Mouse (Mus musculus) limb, embryonic 15.5 days (tissue): ENCODE measurements around the gene Chid1. TPM values are rescaled to one million over a fixed set of nuclear protein-coding genes. Genes with fewer than 3 reads are reported as not detected.

Source experiments
- ATAC-seq: fragments of 200-750 bp; cut with Nextera tagmentation; 2 replicates; pipeline ENCODE4 v1.8.0; 2017; ENCODE audit warnings: low read depth, moderate TSS enrichment; ENCODE audit not compliant: insufficient number of reproducible peaks, low FRiP score, low TSS enrichment
- H3K27ac ChIP-seq: fragments of 300-500 bp; sonication (generic); 2 replicates; pipeline ENCODE4 v1.5.1; 2015; ENCODE audit warnings: moderate library complexity, mild to moderate bottlenecking, inconsistent platforms
- H3K27me3 ChIP-seq: fragments of 300-500 bp; sonication (generic); 2 replicates; pipeline ENCODE4 v1.6.1; 2015; ENCODE audit warnings: inconsistent platforms
- H3K36me3 ChIP-seq: fragments of 300-500 bp; sonication (generic); 2 replicates; pipeline ENCODE4 v1.6.1; 2015; ENCODE audit warnings: inconsistent platforms
- H3K4me1 ChIP-seq: fragments of 300-500 bp; sonication (generic); 2 replicates; pipeline ENCODE4 v1.6.1; 2015; ENCODE audit warnings: inconsistent platforms
- H3K4me2 ChIP-seq: fragments of 300-500 bp; sonication (generic); 2 replicates; pipeline ENCODE4 v1.6.1; 2015; ENCODE audit warnings: mild to moderate bottlenecking, inconsistent platforms
- H3K4me3 ChIP-seq: fragments of 300-500 bp; sonication (generic); 2 replicates; pipeline ENCODE4 v1.5.1; 2015; ENCODE audit warnings: mild to moderate bottlenecking, inconsistent platforms
- H3K9ac ChIP-seq: fragments of 300-500 bp; sonication (generic); 2 replicates; pipeline ENCODE4 v1.6.1; 2015; ENCODE audit warnings: inconsistent platforms
- H3K9me3 ChIP-seq: fragments of 300-500 bp; sonication (generic); 2 replicates; pipeline ENCODE4 v1.6.1; 2016; ENCODE audit warnings: inconsistent platforms
- WGBS: fragments of 180-500 bp; shearing (Covaris S2); methylation state at CpG from one replicate; pipeline ENCODE4 v1.1.7; 2015; 5-methylcytosine and 5-hydroxymethylcytosine counted together
- polyA plus RNA-seq: library from polyadenylated mRNA; unstranded; fragments of >200 nt; fragmentation: Nextera tagmentation; extraction: Ambion mirVana; gene quantifications from 2 replicates; pipeline ENCODE4 v1.2.1, GENCODE M21; 2015

Chid1 gene
- polyA plus RNA-seq, 1 experiment from 2014 or later, result 44.0 TPM

- Histone ChIP-seq H3K4me1 (peaks cover 38% of the 10 kb centered on the region), H3K4me2 (peak overlapping the region; percentile 98), H3K36me3 (0 out of 2 replicates have a peak, but pooled peaks cover 5% of the 10 kb centered on the region), H3K9ac (peak overlapping the region; percentile 33; the same call in 1 of the 2 replicates), H3K9me3 (no peaks in the 10 kb centered on the region), H3K4me3 (peak overlapping the region; percentile 54), H3K27me3 (peaks cover 21% of the 10 kb centered on the region), H3K27ac (no peak overlapping the region)
- WGBS, result 9% methylated on average over 11 of the region's 11 CpGs
- ATAC-seq, result no peak
These were observed 57.1 kb downstream of the Chid1 start for GRCm38 (mm10) chr7:141482531-141483024.

GRCm38 (mm10) chr7:141481498-141482401, 57.9 kb downstream of the Chid1 start:
- WGBS, result under 1% methylated on average over 79 of the region's 81 CpGs
- peaks cover 21% of the 10 kb centered on the region for H3K27me3 ChIP-seq
- peak overlapping the region; percentile 98 for H3K4me2 ChIP-seq
- H3K27ac ChIP-seq, result peak overlapping the region; percentile 7; the same call in 1 of the 2 replicates
- peaks cover 46% of the 10 kb centered on the region for H3K4me1 ChIP-seq
- H3K36me3 ChIP-seq, result no peaks in the 10 kb centered on the region
- no peaks in the 10 kb centered on the region for H3K9me3 ChIP-seq
- ATAC-seq, result no peak
- peak overlapping the region; percentile 33; the same call in 1 of the 2 replicates for H3K9ac ChIP-seq
- H3K4me3 ChIP-seq, result peak overlapping the region; percentile 54

GRCm38 (mm10) chr7:141480842-141481497, 58.7 kb downstream of the Chid1 start:
- no peak for ATAC-seq
- H3K4me2 ChIP-seq, result peak overlapping the region; percentile 98
- no peak overlapping the region for H3K9ac ChIP-seq
- peak overlapping the region; percentile 7; the same call in 1 of the 2 replicates for H3K27ac ChIP-seq
- H3K27me3 ChIP-seq, result peaks cover 21% of the 10 kb centered on the region
- peaks cover 54% of the 10 kb centered on the region for H3K4me1 ChIP-seq
- no peaks in the 10 kb centered on the region for H3K36me3 ChIP-seq
- no peaks in the 10 kb centered on the region for H3K9me3 ChIP-seq
- H3K4me3 ChIP-seq, result peak overlapping the region; percentile 54
- WGBS, result 8% methylated on average over 10 of the region's 10 CpGs

- no peak overlapping the region for H3K9ac ChIP-seq
- H3K9me3 ChIP-seq, result no peaks in the 10 kb centered on the region
- peaks cover 18% of the 10 kb centered on the region for H3K27me3 ChIP-seq
- no peak for ATAC-seq
- no peaks in the 10 kb centered on the region for H3K36me3 ChIP-seq
- WGBS, result 52% methylated on average over 5 of the region's 5 CpGs
- peaks cover 73% of the 10 kb centered on the region for H3K4me1 ChIP-seq
- peak overlapping the region; percentile 78 for H3K4me3 ChIP-seq
- H3K4me2 ChIP-seq, result peak overlapping the region; percentile 89
- H3K27ac ChIP-seq, result peak overlapping the region; percentile 92
These were observed 61.3 kb downstream of the Chid1 start for GRCm38 (mm10) chr7:141478270-141478748.

GRCm38 (mm10) chr7:141477578-141478269, 61.9 kb downstream of the Chid1 start:
- Histone ChIP-seq H3K4me1 (peaks cover 71% of the 10 kb centered on the region), H3K27ac (peak overlapping the region; percentile 92), H3K4me2 (peak overlapping the region; percentile 89), H3K9me3 (no peaks in the 10 kb centered on the region), H3K4me3 (peak overlapping the region; percentile 78), H3K36me3 (peaks cover 2% of the 10 kb centered on the region; the same call in 1 of the 2 replicates), H3K27me3 (peaks cover 13% of the 10 kb centered on the region), H3K9ac (no peak overlapping the region)
- peak; percentile 35; the same call in 1 of the 2 replicates for ATAC-seq
- WGBS, result 52% methylated on average over 4 of the region's 4 CpGs

- H3K4me2 ChIP-seq, result peak overlapping the region; percentile 89
- H3K9me3 ChIP-seq, result no peaks in the 10 kb centered on the region
- peak overlapping the region; percentile 92 for H3K27ac ChIP-seq
- H3K27me3 ChIP-seq, result peaks cover 5% of the 10 kb centered on the region
- peak overlapping the region; percentile 78 for H3K4me3 ChIP-seq
- no peak for ATAC-seq
- no peak overlapping the region for H3K9ac ChIP-seq
- WGBS, result 10% methylated on average over 7 of the region's 7 CpGs
- H3K36me3 ChIP-seq, result peaks cover 9% of the 10 kb centered on the region
- peaks cover 64% of the 10 kb centered on the region for H3K4me1 ChIP-seq
These were observed 62.7 kb downstream of the Chid1 start for GRCm38 (mm10) chr7:141476981-141477370.

- peaks cover 58% of the 10 kb centered on the region for H3K4me1 ChIP-seq
- H3K4me3 ChIP-seq, result peak overlapping the region; percentile 78
- peak overlapping the region; percentile 76 for H3K9ac ChIP-seq
- peak overlapping the region; percentile 89 for H3K4me2 ChIP-seq
- WGBS, result 0% methylated on average over 10 of the region's 17 CpGs
- no peaks in the 10 kb centered on the region for H3K9me3 ChIP-seq
- peak; percentile 54 for ATAC-seq
- peaks cover 13% of the 10 kb centered on the region for H3K36me3 ChIP-seq
- peak overlapping the region; percentile 92 for H3K27ac ChIP-seq
- H3K27me3 ChIP-seq, result no peaks in the 10 kb centered on the region
These were observed 63.3 kb downstream of the Chid1 start for GRCm38 (mm10) chr7:141476226-141476980.

- no peak for ATAC-seq
- 1% methylated on average over 12 of the region's 12 CpGs for WGBS
- H3K27ac ChIP-seq, result peak overlapping the region; percentile 92
These were observed 63.9 kb downstream of the Chid1 start for GRCm38 (mm10) chr7:141475805-141476158.

GRCm38 (mm10) chr7:141475011-141475804, 64.4 kb downstream of the Chid1 start, which contains the start of the genes Polr2l and Tspan4:
Polr2l (minus strand) TSS chr7:141475132.
Tspan4 (plus strand) TSS chr7:141475240.
- WGBS, result under 1% methylated on average over 81 of the region's 87 CpGs
- H3K9ac ChIP-seq, result peak within 1 kb of the TSS; percentile 76
- H3K4me3 ChIP-seq, result peak within 1 kb of the TSS; percentile 78
- no peaks in the 10 kb centered on the region for H3K9me3 ChIP-seq
- H3K27ac ChIP-seq, result peak within 1 kb of the TSS; percentile 92
- H3K4me1 ChIP-seq, result peaks cover 48% of the 10 kb centered on the region
- H3K4me2 ChIP-seq, result peak within 1 kb of the TSS; percentile 89
- H3K36me3 ChIP-seq, result peaks cover 25% of the 10 kb centered on the region
- no peaks in the 10 kb centered on the region for H3K27me3 ChIP-seq
- peak; percentile 61 for ATAC-seq

More at GRCm38 (mm10) chr7:141475805-141476158, 63.9 kb downstream of the Chid1 start:
- Histone ChIP-seq H3K36me3 (peaks cover 19% of the 10 kb centered on the region), H3K4me3 (peak overlapping the region; percentile 78), H3K4me1 (peaks cover 52% of the 10 kb centered on the region), H3K4me2 (peak overlapping the region; percentile 89), H3K27me3 (no peaks in the 10 kb centered on the region), H3K9ac (peak overlapping the region; percentile 76), H3K9me3 (no peaks in the 10 kb centered on the region)

GRCm38 (mm10) chr7:141474160-141474559, 65.5 kb downstream of the Chid1 start:
- Histone ChIP-seq H3K27ac (no peak overlapping the region), H3K4me1 (peaks cover 58% of the 10 kb centered on the region), H3K4me3 (peak overlapping the region; percentile 78), H3K9ac (peak overlapping the region; percentile 76), H3K36me3 (peaks cover 36% of the 10 kb centered on the region), H3K4me2 (peak overlapping the region; percentile 89), H3K27me3 (no peaks in the 10 kb centered on the region), H3K9me3 (no peaks in the 10 kb centered on the region)
- WGBS, result 6% methylated on average over 5 of the region's 5 CpGs
- no peak for ATAC-seq
